Mouse (Mus musculus) kidney, adult 2 months (tissue): Measurements from ENCODE around the gene Acss3.

ENCODE experiments used
- CTCF ChIP-seq: fragments of 200-500 bp; conservative IDR thresholded peaks from 2 replicates; pipeline ENCODE4 v1.5.1; 2011; ENCODE audit warnings: low read depth, mild to moderate bottlenecking, control low read depth, low read length, moderate library complexity, mixed read lengths; ENCODE audit not compliant: insufficient read depth, insufficient read length
- POLR2A ChIP-seq: fragments of 200-500 bp; IDR thresholded peaks from one replicate; pipeline ENCODE4 v1.6.1; 2011; ENCODE audit warnings: low read depth, low read length, control low read depth

DNA sequence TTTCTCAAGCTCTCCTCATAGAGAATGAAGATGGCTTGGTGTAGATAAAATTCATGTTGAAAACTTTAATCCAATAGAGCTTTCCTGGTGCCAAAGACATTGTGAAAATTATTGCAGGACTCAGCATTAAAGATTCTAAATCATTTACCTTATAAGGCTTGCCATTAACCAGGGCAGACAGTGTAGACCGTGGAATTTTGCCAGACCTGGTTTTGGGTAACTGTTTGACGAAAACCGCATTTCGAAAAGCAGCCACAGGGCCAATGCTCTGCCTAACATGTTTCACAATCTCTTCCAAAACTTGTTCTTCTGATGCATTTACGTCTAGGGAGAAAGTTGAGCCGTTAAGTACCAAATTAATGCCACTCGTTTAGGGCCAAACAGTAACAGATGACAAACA, 186.5 kb downstream of the Acss3 start:
- no peak for TF ChIP-seq CTCF
- no peak for TF ChIP-seq POLR2A
